Mouse (Mus musculus) spleen, adult 12 weeks (tissue): ENCODE measurements around the gene Gm11567.
"Not testable (repeated sequence)": the region's sequence is repeated elsewhere in the genome, so short reads cannot be mapped to it uniquely, and the experiment has no call there.

Source experiments
- DNase-seq: peaks from one replicate; pipeline ENCODE4 v3.0.0; 2022; ENCODE audit warnings: low spot score

Gm11567 gene

DNA sequence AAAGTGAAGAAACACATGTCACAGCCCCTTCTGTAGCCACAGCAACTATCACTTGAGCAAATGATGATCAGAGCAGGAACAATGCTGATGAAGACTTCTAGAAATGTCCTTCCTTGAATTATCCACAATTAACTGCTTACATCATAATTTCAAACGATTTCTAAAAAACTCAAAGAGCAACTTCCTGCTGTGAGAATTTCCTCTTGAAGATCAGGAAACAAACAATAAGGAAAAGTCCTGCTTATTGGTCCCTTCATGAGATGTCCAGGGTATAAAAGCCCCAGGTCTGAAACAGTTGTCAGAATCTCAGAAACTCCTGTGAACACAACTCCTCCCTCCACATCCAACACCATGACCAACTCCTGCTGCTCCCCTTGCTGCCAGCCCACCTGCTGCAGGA, at the start of gene Gm11567:
TSS of gene Gm11567 (plus strand) at position 301 of the 400 bp plus-strand sequence.
- not testable (repeated sequence) for DNase-seq

DNA sequence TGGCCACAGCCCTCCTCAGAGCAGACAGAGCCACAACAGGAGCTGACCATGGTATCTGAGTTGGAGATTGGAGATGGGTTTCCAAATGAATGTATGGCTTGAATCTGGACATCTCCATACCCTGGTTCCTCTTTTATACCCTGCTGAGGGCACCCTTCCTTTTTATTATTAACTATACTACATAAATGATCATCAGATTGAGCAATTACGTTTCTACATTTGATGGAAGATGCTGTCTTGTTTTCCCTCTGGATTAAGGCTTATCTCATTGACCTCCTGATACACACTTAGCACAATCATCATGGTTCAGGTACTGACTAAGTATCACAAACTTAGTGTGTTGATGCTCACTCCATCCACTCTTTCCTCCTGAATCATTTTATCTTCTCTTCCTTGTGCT, 41.0 kb upstream of the Gm11567 start, which contains the start of gene 2300003K06Rik:
TSS of gene 2300003K06Rik (minus strand) at position 101 of the 400 bp plus-strand sequence.
- no peak for DNase-seq

DNA sequence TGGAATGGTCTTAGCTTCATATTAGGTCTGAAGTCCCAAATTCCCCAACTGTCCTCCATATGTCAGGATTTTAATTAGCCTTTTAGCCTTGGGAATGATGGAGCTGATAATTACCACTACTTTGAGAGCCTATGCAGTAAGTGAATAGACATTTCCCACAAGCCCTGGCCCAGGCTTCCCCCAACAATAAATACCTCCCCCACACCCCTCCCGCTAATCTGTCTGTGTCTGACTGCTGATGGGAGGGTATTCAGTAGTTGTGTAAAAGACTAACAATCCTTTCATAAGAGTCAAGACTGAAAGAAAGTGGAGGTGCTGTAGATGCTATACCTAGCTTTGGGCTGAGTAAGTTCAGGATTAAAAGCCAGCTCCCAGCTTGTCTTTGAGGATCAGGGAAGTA, 36.8 kb upstream of the Gm11567 start:
- no peak for DNase-seq

DNA sequence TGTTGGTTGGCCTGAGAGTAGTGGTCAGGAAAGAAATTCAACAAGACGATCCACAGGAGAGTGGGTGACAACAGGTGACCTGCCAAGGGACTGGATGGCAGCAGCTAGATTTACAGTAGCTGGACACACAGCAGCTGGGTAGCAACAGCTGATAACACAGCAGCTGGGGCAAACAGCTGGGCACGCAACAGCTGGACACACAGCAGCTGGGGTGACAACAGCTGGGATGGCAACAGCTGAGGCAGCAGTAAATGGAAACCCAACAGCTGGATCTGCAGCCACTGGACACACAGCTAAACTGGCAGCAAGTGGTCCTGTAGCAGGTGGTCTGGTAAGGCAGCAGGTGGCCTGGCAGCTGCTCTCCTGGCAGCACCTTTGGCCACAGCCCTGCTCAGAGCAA, 32.2 kb upstream of the Gm11567 start:
- DNase-seq = no peak

DNA sequence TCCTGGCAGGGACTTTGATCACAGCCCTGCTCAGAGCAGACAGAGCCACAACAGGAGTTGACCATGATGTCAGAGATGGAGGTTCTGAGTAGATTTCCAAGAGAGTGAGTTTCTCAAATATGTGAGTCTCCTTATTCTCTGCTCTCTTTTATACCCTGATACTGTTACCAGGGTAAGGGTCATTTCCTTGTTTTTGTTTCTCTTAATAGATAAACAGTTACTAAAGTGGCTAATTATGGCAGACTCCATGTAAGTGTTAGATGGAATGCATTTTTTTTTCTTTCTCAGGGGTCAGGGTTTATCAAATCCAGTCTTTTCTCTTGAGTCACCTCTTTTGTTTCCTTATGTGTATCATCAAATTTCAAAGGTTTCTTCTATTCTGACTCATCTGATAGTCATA, 27.5 kb upstream of the Gm11567 start, which contains the start of gene Krtap4-16:
TSS of gene Krtap4-16 (minus strand) at position 101 of the 400 bp plus-strand sequence.
- no peak for DNase-seq

DNA sequence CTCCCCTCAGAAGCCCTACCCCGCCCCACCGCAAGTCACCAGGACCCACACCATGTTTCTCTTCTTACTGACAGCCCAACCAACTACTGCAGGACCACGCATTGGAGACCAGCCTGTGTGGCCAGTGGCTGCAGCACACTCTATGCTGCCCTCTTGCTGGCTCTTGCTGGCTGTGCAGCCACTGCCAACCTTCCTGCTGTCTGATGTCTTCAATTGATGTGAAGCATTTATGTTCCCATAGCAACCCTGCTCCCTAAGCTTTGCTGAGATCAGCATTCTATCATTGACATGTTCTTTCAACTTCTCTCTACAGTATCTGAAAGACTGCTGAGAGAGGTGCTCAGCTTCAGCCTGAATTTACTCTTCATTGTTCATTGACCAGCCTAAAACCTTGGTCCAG, 24.9 kb upstream of the Gm11567 start:
- no peak for DNase-seq

DNA sequence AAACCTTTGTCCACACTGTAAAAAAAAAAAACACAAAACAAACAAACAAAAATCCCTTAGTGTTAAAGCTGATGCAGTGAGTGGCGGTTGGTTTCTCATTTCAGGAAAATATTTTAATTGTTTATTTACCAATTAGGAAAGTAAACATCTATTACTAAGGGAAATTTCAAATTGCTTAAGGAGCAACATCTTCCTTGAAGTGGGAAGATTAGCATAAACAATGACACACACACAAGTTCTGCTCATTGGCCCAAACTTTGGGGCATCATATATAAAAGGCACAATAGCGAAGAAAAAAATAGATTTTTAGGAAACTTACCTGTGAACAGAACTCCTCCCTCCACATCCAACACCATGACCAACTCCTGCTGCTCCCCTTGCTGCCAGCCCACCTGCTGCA, 21.4 kb upstream of the Gm11567 start, which contains the start of gene Gm11568:
TSS of gene Gm11568 (plus strand) at position 301 of the 400 bp plus-strand sequence.
- DNase-seq = no peak

DNA sequence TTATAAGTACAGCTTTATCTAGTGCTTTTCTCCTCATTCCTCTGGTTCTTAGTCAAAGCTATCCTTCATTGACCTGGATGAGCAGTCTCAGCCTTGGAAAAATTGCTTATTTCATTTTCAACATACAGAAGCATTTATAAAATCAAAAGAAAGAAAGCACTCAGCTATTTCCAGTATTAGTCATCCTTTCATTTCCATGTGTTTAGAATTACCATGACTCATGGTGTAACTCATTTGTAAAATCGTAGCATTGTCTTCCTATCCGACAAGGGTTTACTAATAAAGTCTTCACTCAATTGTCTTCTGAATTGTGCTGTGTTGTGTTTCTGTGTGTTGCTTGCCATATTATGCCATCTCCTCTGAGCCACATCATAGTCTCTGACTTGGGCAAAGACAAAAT, 20.2 kb upstream of the Gm11567 start:
- no peak for DNase-seq

DNA sequence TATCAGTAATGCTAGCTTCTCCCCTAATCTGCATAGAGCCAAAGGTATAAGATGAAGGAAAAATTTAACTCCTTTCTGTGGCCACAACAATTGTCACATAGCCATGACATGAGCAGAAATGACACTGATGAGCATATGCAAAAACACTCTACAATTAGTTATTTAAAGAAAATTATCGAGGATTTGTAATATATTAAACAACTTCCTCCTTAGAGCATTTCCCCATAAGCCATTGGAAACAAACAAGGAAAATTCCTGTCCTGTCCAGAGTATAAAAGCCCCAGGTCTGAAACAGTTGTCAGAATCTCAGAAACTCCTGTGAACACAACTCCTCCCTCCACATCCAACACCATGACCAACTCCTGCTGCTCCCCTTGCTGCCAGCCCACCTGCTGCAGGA, 14.8 kb upstream of the Gm11567 start, which contains the start of gene Gm11559:
TSS of gene Gm11559 (plus strand) at position 301 of the 400 bp plus-strand sequence.
- DNase-seq = not testable (repeated sequence)

DNA sequence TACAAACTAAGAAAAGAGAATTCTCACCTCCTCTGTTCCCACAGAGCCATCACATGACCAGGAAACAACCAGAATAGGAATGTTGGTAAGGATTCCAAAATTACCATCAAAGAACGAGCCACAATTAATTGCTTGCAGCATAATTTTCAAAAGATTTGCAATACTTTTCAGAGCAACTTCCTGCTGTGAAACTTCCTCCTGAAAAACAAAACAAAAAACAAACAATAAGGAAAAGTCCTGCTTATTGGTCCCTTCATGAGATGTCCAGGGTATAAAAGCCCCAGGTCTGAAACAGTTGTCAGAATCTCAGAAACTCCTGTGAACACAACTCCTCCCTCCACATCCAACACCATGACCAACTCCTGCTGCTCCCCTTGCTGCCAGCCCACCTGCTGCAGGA, 5.9 kb upstream of the Gm11567 start, which contains the start of gene Krtap9-1:
TSS of gene Krtap9-1 (plus strand) at position 301 of the 400 bp plus-strand sequence.
- DNase-seq = not testable (repeated sequence)

DNA sequence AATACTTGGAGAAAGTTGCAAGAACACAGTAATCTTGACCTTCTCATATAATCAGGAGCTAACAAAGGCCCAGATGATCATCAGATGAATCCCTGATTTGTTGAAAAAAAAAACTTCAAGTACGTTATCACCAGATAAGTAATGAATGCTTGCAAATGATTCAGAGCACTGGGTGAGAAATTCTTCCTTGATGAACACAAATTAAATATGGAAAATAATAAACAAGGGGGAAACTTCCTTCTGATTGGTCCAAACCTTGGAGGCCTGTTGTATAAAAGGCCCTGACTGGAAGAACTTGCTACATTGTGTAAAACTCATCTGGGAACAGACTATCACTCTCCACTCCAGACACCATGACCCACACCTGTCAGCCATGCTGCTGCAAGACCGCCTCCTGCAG, 28.6 kb downstream of the Gm11567 start, which contains the start of gene Krtap31-1:
TSS of gene Krtap31-1 (plus strand) at position 301 of the 400 bp plus-strand sequence.
- no peak for DNase-seq

DNA sequence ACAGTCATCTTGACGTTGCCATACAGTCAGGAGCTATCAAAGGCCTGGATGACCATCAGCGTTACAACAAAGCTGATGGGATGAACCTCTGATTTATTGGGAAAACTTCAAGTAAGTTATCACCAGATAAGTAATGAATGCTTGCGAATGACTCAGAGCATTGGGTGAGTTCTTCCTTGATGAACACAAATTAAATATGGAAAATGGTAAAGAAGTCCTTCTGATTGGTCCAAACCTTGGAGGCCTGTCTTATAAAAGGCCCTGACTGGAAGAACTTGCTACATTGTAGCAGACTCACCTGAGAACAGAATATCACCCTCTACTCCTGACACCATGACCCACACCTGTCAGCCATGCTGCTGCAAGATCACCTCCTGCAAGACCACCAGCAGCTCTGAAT, 35.5 kb downstream of the Gm11567 start, which contains the start of gene Gm11565:
TSS of gene Gm11565 (plus strand) at position 301 of the 400 bp plus-strand sequence.
- no peak for DNase-seq
